Mouse (Mus musculus): Measurements from ENCODE around the gene Adgrg3. TPM values are rescaled to one million over a fixed set of nuclear protein-coding genes. Genes with fewer than 3 reads are reported as not detected.

Adgrg3 gene
- polyA plus RNA-seq, 1 experiment from 2014 or later = 1.2 TPM

GRCm38 (mm10) chr8:94991454-94991994, 26.0 kb upstream of the Adgrg3 start:
- 72% methylated on average over 9 of the region's 9 CpGs for WGBS

GRCm38 (mm10) chr8:94992010-94992409, 25.5 kb upstream of the Adgrg3 start:
- Histone ChIP-seq H3K4me2 (ENCODE audit: low read length) (no peak overlapping the region), H3K9me3 (ENCODE audit: control insufficient read depth, low read length) (no peaks in the 10 kb centered on the region), H3K36me3 (ENCODE audit: control insufficient read depth, insufficient read depth, low read length) (no peaks in the 10 kb centered on the region), H3K4me1 (ENCODE audit: control insufficient read depth, insufficient read depth, low read depth, low read length) (peaks cover 54% of the 10 kb centered on the region), H3K9ac (ENCODE audit: low read depth, low read length) (no peak overlapping the region), H3K4me3 (ENCODE audit: low read length) (no peak overlapping the region), H3K27me3 (replicated peaks; ENCODE audit: control insufficient read depth, insufficient read depth, low read length) (no peaks in the 10 kb centered on the region), H3K27ac (ENCODE audit: low read depth, low read length) (peak overlapping the region; percentile 89)
- no peak for ATAC-seq
- 53% methylated on average over 4 of the region's 4 CpGs for WGBS

More at GRCm38 (mm10) chr8:94991454-94991994, 26.0 kb upstream of the Adgrg3 start:
- no peaks in the 10 kb centered on the region for H3K27me3 ChIP-seq (replicated peaks; ENCODE audit: control insufficient read depth, insufficient read depth, low read length)
- peak overlapping the region; percentile 23; the same call in 1 of the 2 replicates for H3K27ac ChIP-seq (ENCODE audit: low read depth, low read length)
- H3K9ac ChIP-seq (ENCODE audit: low read depth, low read length) = no peak overlapping the region
- H3K36me3 ChIP-seq (ENCODE audit: control insufficient read depth, insufficient read depth, low read length) = no peaks in the 10 kb centered on the region
- H3K4me1 ChIP-seq (ENCODE audit: control insufficient read depth, insufficient read depth, low read depth, low read length) = peaks cover 55% of the 10 kb centered on the region
- ATAC-seq = no peak
- H3K4me2 ChIP-seq (ENCODE audit: low read length) = no peak overlapping the region
- H3K4me3 ChIP-seq (ENCODE audit: low read length) = no peak overlapping the region
- H3K9me3 ChIP-seq (ENCODE audit: control insufficient read depth, low read length) = no peaks in the 10 kb centered on the region

DNA sequence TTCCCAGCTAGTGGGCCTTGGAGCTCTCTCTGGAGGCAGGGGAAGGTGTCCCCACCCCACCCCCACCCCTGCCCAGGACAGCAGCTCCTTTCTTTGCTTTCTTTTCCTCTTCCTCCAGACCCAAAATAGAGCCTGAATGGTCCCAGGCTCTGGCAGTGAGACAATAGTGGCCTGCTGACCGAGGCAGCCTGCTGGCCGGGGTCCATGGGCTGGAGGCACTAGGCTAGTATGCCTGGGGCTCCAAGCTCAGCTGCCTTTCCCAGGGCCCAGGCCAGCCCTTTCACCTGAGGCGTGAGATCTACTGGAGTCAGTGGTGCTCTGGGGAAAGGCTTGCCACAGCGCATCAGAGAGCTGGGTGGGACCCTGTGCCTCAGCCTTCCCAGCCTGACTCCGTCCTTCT, 25.0 kb upstream of the Adgrg3 start:
- ATAC-seq = peak; percentile 46
- Histone ChIP-seq H3K36me3 (ENCODE audit: control insufficient read depth, insufficient read depth, low read length) (no peaks in the 10 kb centered on the region), H3K27ac (ENCODE audit: low read depth, low read length) (peak overlapping the region; percentile 89), H3K4me2 (ENCODE audit: low read length) (0 out of 2 replicates have a peak overlapping the region, but pooled peaks have one; percentile 9), H3K4me3 (ENCODE audit: low read length) (no peak overlapping the region), H3K9me3 (ENCODE audit: control insufficient read depth, low read length) (no peaks in the 10 kb centered on the region), H3K9ac (ENCODE audit: low read depth, low read length) (no peak overlapping the region), H3K4me1 (ENCODE audit: control insufficient read depth, insufficient read depth, low read depth, low read length) (peaks cover 55% of the 10 kb centered on the region), H3K27me3 (replicated peaks; ENCODE audit: control insufficient read depth, insufficient read depth, low read length) (no peaks in the 10 kb centered on the region)
- 30% methylated on average over 5 of the region's 5 CpGs for WGBS

DNA sequence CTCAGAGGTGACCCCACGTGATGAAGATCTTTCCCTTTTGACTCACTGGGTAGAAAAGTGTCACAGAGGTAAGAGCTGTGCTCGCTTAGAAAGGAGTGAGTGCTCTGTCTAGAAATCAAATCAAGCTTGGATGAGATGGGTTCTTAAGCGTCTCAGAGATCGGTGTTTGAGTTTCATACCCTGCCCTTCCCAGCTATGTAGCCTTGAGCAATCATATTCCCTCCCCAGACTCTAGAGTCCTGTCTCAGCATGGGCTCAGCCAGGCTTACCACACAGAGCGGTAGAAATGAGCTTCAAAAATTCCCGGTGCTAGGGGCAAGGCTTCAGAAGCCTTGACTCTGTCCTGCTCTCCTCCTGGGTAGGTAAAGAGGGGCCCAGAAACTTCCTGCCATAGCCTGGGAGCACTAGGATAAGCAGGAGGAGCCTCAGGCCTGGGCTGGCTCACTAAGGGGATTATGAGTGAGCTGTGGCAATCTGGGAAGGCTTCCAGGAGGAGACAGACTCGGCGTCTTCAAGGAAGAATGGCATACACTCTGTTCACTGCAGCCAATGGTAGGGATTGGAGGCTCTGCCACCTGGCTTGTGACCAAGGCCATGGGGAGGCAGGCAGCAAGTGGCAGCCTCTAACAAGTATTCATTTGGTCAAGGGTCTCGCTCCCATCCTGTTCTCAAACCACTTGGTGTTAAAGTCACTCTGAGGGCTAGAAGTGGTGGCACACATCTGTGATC, 24.3 kb upstream of the Adgrg3 start:
- WGBS = 37% methylated on average over 9 of the region's 9 CpGs
- H3K27ac ChIP-seq (ENCODE audit: low read depth, low read length) = peak overlapping the region; percentile 89

DNA sequence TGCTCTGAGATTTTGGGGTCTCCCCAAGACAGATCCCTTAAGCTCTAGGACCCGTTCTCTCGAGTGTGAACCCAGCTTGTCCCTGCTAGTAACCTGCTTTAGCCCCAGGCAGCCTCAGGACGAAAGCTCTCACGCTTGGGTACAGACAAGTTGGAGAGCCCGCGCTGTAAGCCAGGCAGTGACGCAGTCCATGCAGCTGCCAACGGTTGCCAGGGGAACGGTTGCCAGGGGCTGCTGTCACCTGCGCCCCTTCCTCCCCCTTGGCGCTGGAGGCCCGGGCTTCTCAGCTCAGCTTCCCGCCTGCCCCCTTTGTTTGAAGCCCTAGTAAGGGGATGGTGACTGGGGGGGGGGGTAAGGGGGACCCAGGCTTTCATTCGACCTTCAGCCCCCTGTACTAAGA, 23.5 kb upstream of the Adgrg3 start:
- Histone ChIP-seq H3K9me3 (ENCODE audit: control insufficient read depth, low read length) (no peaks in the 10 kb centered on the region), H3K9ac (ENCODE audit: low read depth, low read length) (peak overlapping the region; percentile 64), H3K4me1 (ENCODE audit: control insufficient read depth, insufficient read depth, low read depth, low read length) (peaks cover 68% of the 10 kb centered on the region), H3K27ac (ENCODE audit: low read depth, low read length) (peak overlapping the region; percentile 89), H3K27me3 (replicated peaks; ENCODE audit: control insufficient read depth, insufficient read depth, low read length) (no peaks in the 10 kb centered on the region), H3K4me3 (ENCODE audit: low read length) (peak overlapping the region; percentile 45), H3K4me2 (ENCODE audit: low read length) (peak overlapping the region; percentile 52), H3K36me3 (ENCODE audit: control insufficient read depth, insufficient read depth, low read length) (no peaks in the 10 kb centered on the region)
- peak; percentile 87 for ATAC-seq
- WGBS = under 1% methylated on average over 13 of the region's 14 CpGs

More for the DNA sequence above, 24.3 kb upstream of the Adgrg3 start:
- no peaks in the 10 kb centered on the region for H3K27me3 ChIP-seq (replicated peaks; ENCODE audit: control insufficient read depth, insufficient read depth, low read length)
- peak overlapping the region; percentile 6; the same call in 1 of the 2 replicates for H3K9ac ChIP-seq (ENCODE audit: low read depth, low read length)
- H3K4me1 ChIP-seq (ENCODE audit: control insufficient read depth, insufficient read depth, low read depth, low read length) = peaks cover 60% of the 10 kb centered on the region
- peak overlapping the region; percentile 52 for H3K4me2 ChIP-seq (ENCODE audit: low read length)
- H3K36me3 ChIP-seq (ENCODE audit: control insufficient read depth, insufficient read depth, low read length) = no peaks in the 10 kb centered on the region
- H3K9me3 ChIP-seq (ENCODE audit: control insufficient read depth, low read length) = no peaks in the 10 kb centered on the region
- no peak overlapping the region for H3K4me3 ChIP-seq (ENCODE audit: low read length)
- ATAC-seq = no peak

DNA sequence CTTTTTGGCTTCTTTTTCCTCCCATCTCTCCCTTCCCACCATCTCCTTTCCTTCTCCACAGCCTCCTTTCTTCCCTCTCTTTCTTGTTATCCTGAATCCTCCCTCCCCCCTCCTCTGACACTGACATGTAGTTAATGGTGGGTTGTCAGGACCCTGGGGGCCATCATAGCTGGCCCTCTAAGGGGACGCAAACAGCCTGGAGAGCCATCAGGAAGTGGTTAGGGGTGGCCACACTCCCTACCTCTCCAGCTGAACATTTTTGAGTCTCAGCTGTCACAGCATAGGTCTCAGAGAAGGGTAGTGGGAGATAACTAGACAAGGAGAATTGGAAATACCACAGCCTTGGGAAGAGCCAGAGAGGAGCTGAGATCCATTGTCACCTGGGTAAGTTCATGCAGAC, 23.0 kb upstream of the Adgrg3 start:
- 3% methylated on average over 1 of the region's 1 CpGs for WGBS
- peak; percentile 1; the same call in 1 of the 2 replicates for ATAC-seq
- Histone ChIP-seq H3K36me3 (ENCODE audit: control insufficient read depth, insufficient read depth, low read length) (no peaks in the 10 kb centered on the region), H3K27me3 (replicated peaks; ENCODE audit: control insufficient read depth, insufficient read depth, low read length) (no peaks in the 10 kb centered on the region), H3K4me1 (ENCODE audit: control insufficient read depth, insufficient read depth, low read depth, low read length) (peaks cover 73% of the 10 kb centered on the region), H3K9ac (ENCODE audit: low read depth, low read length) (peak overlapping the region; percentile 64), H3K27ac (ENCODE audit: low read depth, low read length) (peak overlapping the region; percentile 89), H3K4me2 (ENCODE audit: low read length) (peak overlapping the region; percentile 52), H3K4me3 (ENCODE audit: low read length) (peak overlapping the region; percentile 45), H3K9me3 (ENCODE audit: control insufficient read depth, low read length) (no peaks in the 10 kb centered on the region)

- Histone ChIP-seq H3K4me2 (ENCODE audit: low read length) (peak overlapping the region; percentile 52), H3K4me1 (ENCODE audit: control insufficient read depth, insufficient read depth, low read depth, low read length) (peaks cover 81% of the 10 kb centered on the region), H3K36me3 (ENCODE audit: control insufficient read depth, insufficient read depth, low read length) (no peaks in the 10 kb centered on the region), H3K27me3 (replicated peaks; ENCODE audit: control insufficient read depth, insufficient read depth, low read length) (no peaks in the 10 kb centered on the region), H3K4me3 (ENCODE audit: low read length) (peak overlapping the region; percentile 45), H3K27ac (ENCODE audit: low read depth, low read length) (peak overlapping the region; percentile 89), H3K9me3 (ENCODE audit: control insufficient read depth, low read length) (no peaks in the 10 kb centered on the region), H3K9ac (ENCODE audit: low read depth, low read length) (peak overlapping the region; percentile 64)
- no peak for ATAC-seq
- whole genome bisulfite sequencing = 29% methylated on average over 5 of the region's 5 CpGs
These were observed 22.1 kb upstream of the Adgrg3 start for GRCm38 (mm10) chr8:94995336-94995893.

GRCm38 (mm10) chr8:94996037-94996436, 21.5 kb upstream of the Adgrg3 start:
- 18% methylated on average over 12 of the region's 12 CpGs for WGBS

More at GRCm38 (mm10) chr8:94996037-94996436, 21.5 kb upstream of the Adgrg3 start:
- Histone ChIP-seq H3K27ac (ENCODE audit: low read depth, low read length) (peak overlapping the region; percentile 89), H3K4me3 (ENCODE audit: low read length) (peak overlapping the region; percentile 45), H3K4me1 (ENCODE audit: control insufficient read depth, insufficient read depth, low read depth, low read length) (peaks cover 81% of the 10 kb centered on the region), H3K9ac (ENCODE audit: low read depth, low read length) (peak overlapping the region; percentile 64), H3K36me3 (ENCODE audit: control insufficient read depth, insufficient read depth, low read length) (no peaks in the 10 kb centered on the region), H3K27me3 (replicated peaks; ENCODE audit: control insufficient read depth, insufficient read depth, low read length) (no peaks in the 10 kb centered on the region), H3K9me3 (ENCODE audit: control insufficient read depth, low read length) (no peaks in the 10 kb centered on the region), H3K4me2 (ENCODE audit: low read length) (peak overlapping the region; percentile 52)
- no peak for ATAC-seq

All from hindbrain, embryonic 16.5 days (tissue).